Mouse (Mus musculus) intestine, postnatal 0 days (tissue): Measurements from ENCODE around the gene Itga2b. TPM values are rescaled to one million over a fixed set of nuclear protein-coding genes. Genes with fewer than 3 reads are reported as not detected.

Experiments used
- ATAC-seq: fragments of 200-750 bp; cut with Nextera tagmentation; 2 replicates; pipeline ENCODE4 v1.8.0; 2017; ENCODE audit warnings: mild to moderate bottlenecking, moderate TSS enrichment, moderate library complexity
- H3K27ac ChIP-seq: fragments of 300-500 bp; sonication (generic); 2 replicates; pipeline ENCODE4 v1.5.1; 2014; ENCODE audit warnings: mild to moderate bottlenecking, low read depth, low read length, moderate library complexity
- H3K27me3 ChIP-seq: fragments of 300-500 bp; sonication (generic); replicated peaks from 2 replicates; pipeline ENCODE4 v1.6.1; 2014; ENCODE audit warnings: low read length, mixed read lengths; ENCODE audit not compliant: control insufficient read depth, insufficient read depth
- H3K36me3 ChIP-seq: fragments of 300-500 bp; sonication (generic); 2 replicates; pipeline ENCODE4 v1.6.1; 2014; ENCODE audit warnings: mild to moderate bottlenecking, moderate library complexity; ENCODE audit not compliant: control insufficient read depth, insufficient read depth
- H3K4me1 ChIP-seq: fragments of 300-500 bp; sonication (generic); replicated peaks from 2 replicates; pipeline ENCODE4 v1.6.1; 2014; ENCODE audit warnings: antibody characterized with exemption, low read length, mixed read lengths; ENCODE audit not compliant: control insufficient read depth, insufficient read depth
- H3K4me2 ChIP-seq: fragments of 300-500 bp; sonication (generic); replicated peaks from 2 replicates; pipeline ENCODE4 v1.6.1; 2014; ENCODE audit warnings: low read depth, mild to moderate bottlenecking, moderate library complexity
- H3K4me3 ChIP-seq: fragments of 300-500 bp; sonication (generic); 2 replicates; pipeline ENCODE4 v1.5.1; 2014; ENCODE audit warnings: low read depth, low read length
- H3K9ac ChIP-seq: fragments of 300-500 bp; sonication (generic); 2 replicates; pipeline ENCODE4 v1.6.1; 2014; ENCODE audit warnings: mild to moderate bottlenecking, low read depth, low read length
- H3K9me3 ChIP-seq: fragments of 300-500 bp; sonication (generic); 2 replicates; pipeline ENCODE4 v1.6.1; 2016; ENCODE audit warnings: mixed run types; ENCODE audit not compliant: control insufficient read depth
- CTCF ChIP-seq: sonication (generic); IDR thresholded peaks from 2 replicates; pipeline ENCODE4 v1.5.1; 2016; ENCODE audit warnings: low read depth, mild to moderate bottlenecking, control low read depth, antibody characterized with exemption, moderate library complexity
- WGBS: fragments of 180-500 bp; shearing (Covaris S2); extraction: QIAGEN DNeasy Blood & Tissue Kit; methylation state at CpG from one replicate; pipeline ENCODE4 v1.1.7; 2014; 5-methylcytosine and 5-hydroxymethylcytosine counted together
- polyA plus RNA-seq: library from polyadenylated mRNA; unstranded; fragments of >200 nt; fragmentation: Nextera tagmentation; extraction: Ambion mirVana; gene quantifications from 2 replicates; pipeline ENCODE4 v1.2.1, GENCODE M21; 2015

Gene Itga2b
- polyA plus RNA-seq, 1 experiment from 2014 or later, result 2.5 TPM

GRCm38 (mm10) chr11:102428981-102429540 is 40.9 kb downstream of the Itga2b start:
- WGBS, result 53% methylated on average over 8 of the region's 8 CpGs
- peaks cover 15% of the 10 kb centered on the region; the same call in 1 of the 2 replicates for H3K36me3 ChIP-seq
- no peaks in the 10 kb centered on the region for H3K4me1 ChIP-seq
- ATAC-seq, result no peak
- peak overlapping the region; percentile 87 for H3K4me2 ChIP-seq
- H3K9me3 ChIP-seq, result no peaks in the 10 kb centered on the region
- no peaks in the 10 kb centered on the region for H3K27me3 ChIP-seq
- no peak overlapping the region for H3K27ac ChIP-seq
- H3K9ac ChIP-seq, result no peak overlapping the region
- H3K4me3 ChIP-seq, result peak overlapping the region; percentile 74; the same call in 1 of the 2 replicates
- no peak for TF ChIP-seq CTCF

- Histone ChIP-seq H3K9me3 (no peaks in the 10 kb centered on the region), H3K9ac (no peak overlapping the region), H3K4me2 (no peak overlapping the region), H3K27ac (peak overlapping the region; percentile 7; the same call in 1 of the 2 replicates), H3K4me3 (no peak overlapping the region), H3K36me3 (no peaks in the 10 kb centered on the region), H3K27me3 (no peaks in the 10 kb centered on the region), H3K4me1 (no peaks in the 10 kb centered on the region)
- no peak for TF ChIP-seq CTCF
- 83% methylated on average over 8 of the region's 8 CpGs for WGBS
- no peak for ATAC-seq
Measured at GRCm38 (mm10) chr11:102425555-102426316, 44.2 kb downstream of the Itga2b start.

GRCm38 (mm10) chr11:102424666-102425065 is 45.3 kb downstream of the Itga2b start:
- Histone ChIP-seq H3K9ac (no peak overlapping the region), H3K27me3 (no peaks in the 10 kb centered on the region), H3K4me1 (no peaks in the 10 kb centered on the region), H3K27ac (peak overlapping the region; percentile 15), H3K4me2 (no peak overlapping the region), H3K9me3 (no peaks in the 10 kb centered on the region), H3K36me3 (no peaks in the 10 kb centered on the region), H3K4me3 (no peak overlapping the region)
- 71% methylated on average over 6 of the region's 6 CpGs for WGBS
- ATAC-seq, result peak; percentile 72
- TF ChIP-seq CTCF, result no peak

DNA sequence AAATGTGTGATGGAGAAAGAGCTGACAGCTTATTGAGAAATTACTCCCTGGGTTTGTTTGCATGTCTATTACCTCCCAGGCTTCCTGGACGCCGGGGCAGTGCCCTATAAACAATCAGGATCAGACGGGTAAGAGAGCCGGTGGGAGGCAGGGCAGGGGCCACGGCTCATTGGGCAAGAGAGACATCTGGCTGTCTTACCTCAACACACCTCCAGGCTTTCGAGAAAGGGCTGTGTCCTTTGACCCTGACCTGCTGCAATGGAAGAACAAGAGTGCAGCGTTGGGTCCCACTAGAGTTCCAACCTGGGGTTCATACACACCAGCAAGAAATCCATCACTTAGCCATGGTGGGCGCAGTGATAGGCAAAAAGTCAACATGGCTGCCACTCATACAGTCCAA is 48.4 kb downstream of the Itga2b start:
- Histone ChIP-seq H3K4me2 (no peak overlapping the region), H3K4me1 (no peaks in the 10 kb centered on the region), H3K27ac (no peak overlapping the region), H3K9me3 (no peaks in the 10 kb centered on the region), H3K36me3 (no peaks in the 10 kb centered on the region), H3K9ac (no peak overlapping the region), H3K4me3 (no peak overlapping the region), H3K27me3 (no peaks in the 10 kb centered on the region)
- TF ChIP-seq CTCF, result no peak
- ATAC-seq, result no peak
- 43% methylated on average over 8 of the region's 8 CpGs for WGBS

GRCm38 (mm10) chr11:102418887-102419286 is 51.0 kb downstream of the Itga2b start:
- no peak for ATAC-seq
- no peak for TF ChIP-seq CTCF
- Histone ChIP-seq H3K9ac (no peak overlapping the region), H3K4me1 (no peaks in the 10 kb centered on the region), H3K27ac (no peak overlapping the region), H3K4me2 (no peak overlapping the region), H3K9me3 (no peaks in the 10 kb centered on the region), H3K27me3 (no peaks in the 10 kb centered on the region), H3K4me3 (no peak overlapping the region), H3K36me3 (no peaks in the 10 kb centered on the region)

DNA sequence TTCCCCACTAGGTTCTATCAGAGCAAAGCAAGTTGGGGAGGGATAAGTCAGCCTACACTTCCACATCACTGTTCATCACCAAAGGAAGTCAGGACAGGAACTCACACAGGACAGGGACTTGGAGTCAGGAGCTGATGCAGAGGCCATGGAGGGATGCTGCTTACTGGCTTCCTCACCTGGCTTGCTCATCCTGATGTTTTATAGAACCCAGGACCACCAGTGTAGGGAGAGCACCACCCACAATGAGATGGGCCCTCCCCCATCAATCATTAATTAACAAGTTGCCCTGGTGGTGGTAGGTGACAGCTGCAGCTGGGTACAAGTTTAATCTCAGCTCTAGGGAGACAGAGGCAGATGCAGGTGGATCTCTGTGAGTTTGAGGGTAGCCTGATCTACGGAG is 52.8 kb downstream of the Itga2b start:
- no peak for ATAC-seq
- no peak for TF ChIP-seq CTCF
- no peaks in the 10 kb centered on the region for H3K4me1 ChIP-seq
- H3K9ac ChIP-seq, result no peak overlapping the region
- H3K27me3 ChIP-seq, result no peaks in the 10 kb centered on the region
- no peak overlapping the region for H3K27ac ChIP-seq
- no peaks in the 10 kb centered on the region for H3K9me3 ChIP-seq
- WGBS, result 84% methylated on average over 1 of the region's 1 CpGs
- no peak overlapping the region for H3K4me2 ChIP-seq
- no peaks in the 10 kb centered on the region for H3K36me3 ChIP-seq
- H3K4me3 ChIP-seq, result no peak overlapping the region
